Mouse (Mus musculus): ENCODE results near the gene Lmbr1l. TPM values are rescaled to one million over a fixed set of nuclear protein-coding genes. Genes with fewer than 3 reads are reported as not detected.
A peak's percentile ranks its signal among the peaks of the same experiment; 100 is the strongest.
"Not testable (repeated sequence)": the region's sequence is repeated elsewhere in the genome, so short reads cannot be mapped to it uniquely, and the experiment has no call there.

The Lmbr1l gene
- 10 to 100 TPM; 13.7 to 17.9 TPM for total RNA-seq (2021)
- long read RNA-seq, experiment 1: 0 reads
- long read RNA-seq, experiment 2, partial matches to known transcripts: 1 of 2 reads
- long read RNA-seq, experiment 2, other reads (novel, unspliced or antisense): 0 of 2 reads

DNA sequence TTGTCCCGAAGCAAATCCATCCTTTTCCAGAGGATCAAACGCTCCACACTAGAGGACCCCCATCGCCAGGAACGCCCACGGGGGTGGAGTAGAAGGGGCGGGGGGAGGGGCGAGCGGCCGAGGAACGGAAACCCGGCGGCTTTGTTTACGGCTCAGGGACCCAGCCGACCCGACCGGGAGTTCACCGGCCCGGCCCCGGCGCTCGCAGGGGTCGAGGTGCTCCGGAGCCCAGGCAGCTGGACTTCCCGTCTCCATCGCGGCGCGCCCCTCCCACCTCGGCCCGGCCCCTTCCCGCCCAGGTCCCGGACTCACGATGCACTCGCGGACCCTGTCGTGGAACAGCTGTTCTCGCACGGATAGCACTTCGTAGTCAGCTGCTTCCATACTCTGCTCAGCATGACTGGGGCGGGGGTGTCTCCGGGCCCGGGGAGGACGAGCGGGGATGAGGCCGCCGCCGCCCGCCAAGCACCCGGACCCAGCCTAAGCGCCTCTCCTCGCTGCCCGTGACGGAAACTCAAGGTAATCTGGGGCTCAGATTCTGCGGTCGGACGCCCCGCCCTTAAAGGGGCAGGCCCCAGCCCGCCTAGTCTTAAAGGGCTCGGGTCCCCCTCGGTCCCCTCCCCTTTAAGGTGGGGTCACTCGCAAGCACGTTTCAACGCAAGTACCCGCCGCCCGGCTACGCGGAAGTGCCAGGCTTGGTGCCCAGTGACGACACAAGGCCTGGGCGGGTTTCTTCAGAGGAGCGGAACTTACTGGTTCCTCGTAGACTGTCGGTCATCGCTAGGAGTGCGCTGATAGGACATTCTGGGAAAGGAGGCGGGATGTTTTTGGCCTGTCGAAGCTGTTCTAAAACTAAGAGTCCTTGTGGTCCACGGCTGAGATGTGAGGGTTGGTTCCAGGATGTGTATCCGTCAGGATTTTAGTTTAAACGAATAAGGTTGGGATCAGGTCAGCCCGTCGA is at the start of gene Lmbr1l:
TSS of gene Lmbr1l (minus strand) at position 694 of the 961 bp plus-strand sequence.
- peak; percentile 98 to 100 for DNase-seq (ENCODE audit: low spot score in 2 of 2)

GRCm38 (mm10) chr15:98959531-98959930 is 41.5 kb upstream of the Lmbr1l start:
- no peak for DNase-seq (ENCODE audit: low spot score in 2 of 2)

- DNase-seq (ENCODE audit: low spot score in 2 of 2): no peak
These were observed 40.9 kb upstream of the Lmbr1l start for GRCm38 (mm10) chr15:98958901-98959420.

DNA sequence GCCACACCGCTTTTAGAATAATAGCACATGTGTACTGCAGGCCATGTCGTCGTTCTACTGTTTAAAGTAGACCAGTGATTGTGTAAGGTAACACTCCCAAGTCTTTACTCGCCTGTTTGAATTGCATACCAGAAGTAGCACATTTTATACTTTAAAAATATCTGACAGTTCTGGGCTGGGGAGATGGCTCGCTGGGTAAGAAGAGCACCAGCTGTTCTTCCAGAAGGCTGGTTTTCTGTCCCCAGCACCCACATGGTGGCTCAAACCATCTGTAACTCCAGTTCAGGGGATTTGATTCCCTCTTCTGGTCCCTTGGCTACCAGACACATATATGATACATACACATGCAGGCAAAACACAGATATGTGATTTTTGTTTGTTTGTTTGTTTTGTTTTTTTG is 39.4 kb upstream of the Lmbr1l start:
- DNase-seq (ENCODE audit: low spot score in 2 of 2): no peak

DNA sequence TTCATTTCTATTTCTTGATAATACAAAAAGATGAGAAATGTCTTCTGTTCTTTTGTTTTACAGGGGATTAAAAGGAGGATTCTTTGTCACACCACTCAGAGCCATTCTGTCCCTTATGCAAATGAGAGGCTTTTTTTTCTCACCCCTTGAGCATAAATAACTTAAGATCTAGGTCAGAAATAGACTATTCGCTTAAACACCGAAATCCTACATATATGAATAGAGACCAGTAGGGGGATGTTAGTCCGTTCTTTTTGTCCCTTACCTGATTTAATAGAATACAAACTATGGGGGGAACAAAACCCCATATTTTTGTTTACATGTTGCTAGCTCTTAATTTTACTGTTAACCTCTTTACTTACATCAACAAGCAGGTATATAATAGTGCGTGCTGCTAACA is 38.0 kb upstream of the Lmbr1l start:
- DNase-seq (ENCODE audit: low spot score in 2 of 2): no peak

GRCm38 (mm10) chr15:98955324-98955723 is 37.3 kb upstream of the Lmbr1l start:
- DNase-seq (ENCODE audit: low spot score in 2 of 2): no peak

- DNase-seq (ENCODE audit: low spot score in 2 of 2): peak; percentile 59 to 65
These were observed 36.6 kb upstream of the Lmbr1l start for GRCm38 (mm10) chr15:98954425-98955253.

- peak; percentile 96 to 98 for DNase-seq (ENCODE audit: low spot score in 2 of 2)
These were observed 35.6 kb upstream of the Lmbr1l start, which contains the start of the genes Gm49450 and Tuba1a for GRCm38 (mm10) chr15:98953401-98954356. Gm49450 (minus strand) TSS chr15:98953551. Tuba1a (minus strand) TSS chr15:98953703.

DNA sequence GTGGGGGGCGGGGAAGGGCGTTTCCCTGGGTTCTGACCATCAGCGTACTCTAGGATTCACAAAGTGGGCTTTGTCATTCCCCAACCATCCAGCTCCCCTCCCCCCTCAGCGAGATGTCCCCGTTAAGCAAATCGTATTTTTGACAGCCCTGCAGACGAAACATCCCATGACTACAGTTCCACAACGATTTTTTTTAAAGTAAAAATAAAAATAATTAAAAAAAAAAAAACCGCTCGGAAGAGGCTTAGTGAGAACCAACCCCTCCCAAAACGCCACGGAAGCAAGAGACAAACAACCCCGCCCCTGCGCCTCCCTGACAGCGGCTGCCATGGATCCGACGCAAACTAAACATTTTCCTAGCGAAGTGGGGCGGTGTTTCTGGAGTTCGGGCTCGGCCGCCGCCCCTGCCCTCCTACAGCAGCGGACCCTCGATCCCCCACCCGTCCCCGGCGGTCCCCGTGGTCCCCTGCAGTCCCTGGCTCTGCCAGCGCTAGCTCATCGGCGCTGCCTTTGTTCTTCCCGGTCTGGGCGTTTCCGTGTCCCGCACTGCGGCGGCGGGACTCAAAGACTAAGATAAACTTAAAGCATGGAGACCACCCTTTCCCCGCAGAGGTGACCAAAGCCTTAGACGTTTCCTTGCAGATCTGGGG is 34.8 kb upstream of the Lmbr1l start:
- peak; percentile 39 to 61 for DNase-seq (ENCODE audit: low spot score in 2 of 2)

GRCm38 (mm10) chr15:98952063-98952455 is 34.0 kb upstream of the Lmbr1l start:
- no peak for DNase-seq (ENCODE audit: low spot score in 2 of 2)

DNA sequence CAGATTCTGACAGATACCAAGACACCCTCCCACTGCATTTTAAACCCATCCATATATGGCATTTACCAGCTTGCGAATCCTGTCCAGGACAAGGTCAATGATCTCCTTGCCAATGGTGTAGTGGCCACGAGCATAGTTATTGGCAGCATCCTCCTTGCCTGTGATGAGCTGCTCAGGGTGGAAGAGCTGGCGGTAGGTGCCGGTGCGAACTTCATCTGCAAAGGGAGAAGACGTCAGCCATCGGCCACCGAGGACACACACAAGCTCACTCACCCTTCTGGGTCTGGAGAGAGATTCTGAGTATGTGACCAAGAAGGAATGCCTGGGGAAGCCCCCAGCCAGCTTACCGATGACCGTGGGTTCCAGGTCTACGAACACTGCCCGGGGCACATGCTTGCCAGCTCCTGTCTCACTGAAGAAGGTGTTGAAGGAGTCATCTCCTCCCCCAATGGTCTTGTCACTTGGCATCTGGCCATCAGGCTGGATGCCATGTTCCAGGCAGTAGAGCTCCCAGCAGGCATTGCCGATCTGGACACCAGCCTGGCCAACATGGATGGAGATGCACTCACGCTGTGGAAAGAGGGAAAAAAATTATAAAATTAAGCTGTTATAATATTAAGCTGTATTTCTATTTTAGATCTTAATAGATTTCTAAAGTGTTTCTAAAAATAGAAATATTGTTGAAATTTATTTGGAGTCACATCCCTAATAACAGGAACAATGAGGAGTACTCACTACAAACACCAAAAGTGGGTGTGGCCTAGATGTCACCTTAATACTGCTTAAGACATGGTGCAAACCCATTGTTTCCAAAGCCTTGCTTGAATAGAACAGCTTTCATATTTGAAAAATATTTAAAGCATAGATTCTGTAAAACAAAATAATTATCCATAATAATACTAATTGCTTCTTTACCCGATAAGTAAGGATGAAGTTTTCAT is 33.4 kb upstream of the Lmbr1l start:
- not testable (repeated sequence) for DNase-seq (ENCODE audit: low spot score in 2 of 2)

- no peak for DNase-seq (ENCODE audit: low spot score in 2 of 2)
These were observed 31.5 kb upstream of the Lmbr1l start for GRCm38 (mm10) chr15:98949607-98949892.

DNA sequence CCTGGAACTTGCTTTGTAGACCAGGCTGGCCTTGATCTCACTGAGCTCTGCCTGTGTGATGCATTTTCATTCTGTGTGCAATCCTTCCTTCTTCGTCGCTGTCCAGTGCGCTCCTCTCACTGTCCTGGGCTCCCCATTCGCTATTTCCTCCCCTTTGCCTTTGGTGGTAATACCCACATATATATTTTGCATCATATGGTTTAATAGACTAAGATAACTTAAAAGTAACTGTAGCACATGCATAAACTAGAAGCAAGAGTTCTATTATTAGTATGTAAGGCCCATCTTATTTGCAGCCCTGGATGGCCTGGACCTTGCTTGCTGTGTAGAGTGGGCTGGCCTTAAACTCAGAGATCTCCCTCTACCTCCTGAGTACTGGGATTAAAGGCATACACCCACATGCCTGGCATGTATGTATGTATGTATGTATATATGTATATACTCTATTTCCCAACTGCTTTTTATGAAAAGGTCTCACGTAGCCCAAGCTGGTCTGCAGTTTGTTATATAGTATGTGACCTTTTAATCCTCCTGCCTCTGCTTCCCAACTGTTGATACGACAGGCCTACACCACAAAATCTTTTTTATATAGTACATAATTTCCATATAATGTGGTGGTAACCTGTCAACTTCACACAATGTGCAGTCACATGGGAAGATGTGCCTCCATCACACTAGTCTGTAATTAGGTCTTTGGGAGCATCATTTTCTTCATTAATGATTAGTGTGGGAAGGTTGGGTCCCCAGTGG is 31.0 kb upstream of the Lmbr1l start:
- DNase-seq (ENCODE audit: low spot score in 2 of 2): no peak

DNA sequence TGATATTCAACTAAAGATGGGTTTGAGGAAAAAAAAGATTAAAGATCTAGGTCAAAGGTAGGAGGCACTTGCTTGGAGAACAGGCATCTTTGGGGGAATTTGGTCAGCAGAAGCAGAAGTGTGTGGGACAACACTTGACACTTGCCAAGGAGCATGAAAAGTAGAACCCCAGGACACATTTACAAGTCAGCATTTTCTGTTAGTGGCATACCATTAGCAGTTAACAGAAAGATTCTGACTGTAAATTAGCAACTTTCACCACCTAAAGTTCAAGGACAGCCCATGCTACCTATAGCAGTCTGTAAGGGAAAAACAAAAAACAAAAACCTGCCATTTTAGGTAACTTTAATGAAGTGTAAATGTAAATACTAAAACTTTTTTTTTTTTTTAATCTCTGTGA is 30.4 kb upstream of the Lmbr1l start:
- no peak for DNase-seq (ENCODE audit: low spot score in 2 of 2)

- no peak for DNase-seq (ENCODE audit: low spot score in 2 of 2)
These were observed 29.9 kb upstream of the Lmbr1l start for GRCm38 (mm10) chr15:98947884-98948283.

GRCm38 (mm10) chr15:98943133-98943532 is 25.1 kb upstream of the Lmbr1l start:
- DNase-seq (ENCODE audit: low spot score in 2 of 2): no peak

DNA sequence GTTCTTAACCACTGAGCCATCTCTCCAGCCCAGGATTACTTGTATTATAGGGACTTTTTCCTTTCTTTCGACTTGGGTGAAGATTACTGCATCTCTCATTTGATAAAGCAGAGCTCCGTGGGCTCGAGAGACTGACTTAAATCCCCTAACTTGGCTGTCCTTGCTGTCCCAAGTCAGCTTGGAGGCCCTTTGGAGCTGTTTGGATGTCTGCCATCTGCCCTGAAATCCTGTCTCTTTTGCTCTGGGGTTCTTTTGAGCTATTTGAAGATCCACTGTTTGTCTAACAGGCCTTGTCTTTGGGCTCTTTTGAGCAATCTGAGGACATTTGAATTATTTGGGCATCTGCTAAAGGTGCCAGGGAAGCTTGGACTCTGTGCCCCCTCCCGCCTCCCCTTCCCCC is 24.1 kb upstream of the Lmbr1l start:
- DNase-seq (ENCODE audit: low spot score in 2 of 2): no peak

GRCm38 (mm10) chr15:98941539-98941938 is 23.5 kb upstream of the Lmbr1l start:
- no peak for DNase-seq (ENCODE audit: low spot score in 2 of 2)
